Mouse (Mus musculus) heart, embryonic 11.5 days (tissue): Measurements from ENCODE around the gene Arhgef33. TPM values are rescaled to one million over a fixed set of nuclear protein-coding genes. Genes with fewer than 3 reads are reported as not detected.

Experiments
- ATAC-seq: fragments of 200-750 bp; cut with Nextera tagmentation; replicated peaks from 2 replicates; pipeline ENCODE4 v1.8.0; 2017; ENCODE audit warnings: moderate library complexity; ENCODE audit not compliant: insufficient number of reproducible peaks, low FRiP score, low TSS enrichment
- H3K27ac ChIP-seq: fragments of 300-500 bp; sonication (generic); 2 replicates; pipeline ENCODE4 v1.5.1; 2014; ENCODE audit warnings: mild to moderate bottlenecking, low read depth, low read length
- H3K27me3 ChIP-seq: fragments of 300-500 bp; sonication (generic); 2 replicates; pipeline ENCODE4 v1.6.1; 2014; ENCODE audit warnings: mild to moderate bottlenecking, low read length, mixed read lengths; ENCODE audit not compliant: control insufficient read depth, insufficient read depth
- H3K36me3 ChIP-seq: fragments of 300-500 bp; sonication (generic); 2 replicates; pipeline ENCODE4 v1.6.1; 2014; ENCODE audit warnings: mild to moderate bottlenecking, low read length, moderate library complexity, mixed read lengths; ENCODE audit not compliant: control insufficient read depth, insufficient read depth
- H3K4me1 ChIP-seq: fragments of 300-500 bp; sonication (generic); 2 replicates; pipeline ENCODE4 v1.6.1; 2014; ENCODE audit warnings: low read length; ENCODE audit not compliant: control insufficient read depth, insufficient read depth
- H3K4me2 ChIP-seq: fragments of 300-500 bp; sonication (generic); 2 replicates; pipeline ENCODE4 v1.6.1; 2014; ENCODE audit warnings: mild to moderate bottlenecking, moderate library complexity
- H3K4me3 ChIP-seq: fragments of 300-500 bp; sonication (generic); 2 replicates; pipeline ENCODE4 v1.5.1; 2014; ENCODE audit warnings: low read depth, low read length
- H3K9ac ChIP-seq: fragments of 300-500 bp; sonication (generic); 2 replicates; pipeline ENCODE4 v1.6.1; 2014; ENCODE audit warnings: mild to moderate bottlenecking, low read depth, low read length, moderate library complexity
- H3K9me3 ChIP-seq: fragments of 300-500 bp; sonication (generic); replicated peaks from 2 replicates; pipeline ENCODE4 v1.6.1; 2016; ENCODE audit warnings: low read length; ENCODE audit not compliant: control insufficient read depth
- WGBS: fragments of 180-500 bp; shearing (Covaris S2); extraction: QIAGEN DNeasy Blood & Tissue Kit; methylation state at CpG from one replicate; pipeline ENCODE4 v1.1.7; 2014; ENCODE audit not compliant: insufficient replicate concordance; 5-methylcytosine and 5-hydroxymethylcytosine counted together
- polyA plus RNA-seq: library from polyadenylated mRNA; unstranded; fragments of >200 nt; fragmentation: Nextera tagmentation; extraction: Ambion mirVana; gene quantifications from 2 replicates; pipeline ENCODE4 v1.2.1, GENCODE M21; 2014

The Arhgef33 gene
- polyA plus RNA-seq, 1 experiment from 2014 or later = 0.92 TPM

- H3K9ac ChIP-seq = no peak overlapping the region
- H3K27me3 ChIP-seq = no peaks in the 10 kb centered on the region
- no peaks in the 10 kb centered on the region for H3K9me3 ChIP-seq
- no peak overlapping the region for H3K4me2 ChIP-seq
- H3K36me3 ChIP-seq = no peaks in the 10 kb centered on the region
- H3K4me3 ChIP-seq = no peak overlapping the region
- peaks cover 6% of the 10 kb centered on the region; the same call in 1 of the 2 replicates for H3K4me1 ChIP-seq
- ATAC-seq = no peak
- 75% methylated on average over 4 of the region's 4 CpGs for WGBS
- no peak overlapping the region for H3K27ac ChIP-seq
These were observed 15.8 kb downstream of the Arhgef33 start for GRCm38 (mm10) chr17:80323015-80323414.

GRCm38 (mm10) chr17:80323658-80324057 is 16.5 kb downstream of the Arhgef33 start:
- Histone ChIP-seq H3K9ac (no peak overlapping the region), H3K4me1 (peaks cover 6% of the 10 kb centered on the region; the same call in 1 of the 2 replicates), H3K4me2 (no peak overlapping the region), H3K27me3 (no peaks in the 10 kb centered on the region), H3K36me3 (no peaks in the 10 kb centered on the region), H3K27ac (no peak overlapping the region), H3K4me3 (no peak overlapping the region), H3K9me3 (no peaks in the 10 kb centered on the region)
- 61% methylated on average over 8 of the region's 8 CpGs for WGBS
- ATAC-seq = no peak

DNA sequence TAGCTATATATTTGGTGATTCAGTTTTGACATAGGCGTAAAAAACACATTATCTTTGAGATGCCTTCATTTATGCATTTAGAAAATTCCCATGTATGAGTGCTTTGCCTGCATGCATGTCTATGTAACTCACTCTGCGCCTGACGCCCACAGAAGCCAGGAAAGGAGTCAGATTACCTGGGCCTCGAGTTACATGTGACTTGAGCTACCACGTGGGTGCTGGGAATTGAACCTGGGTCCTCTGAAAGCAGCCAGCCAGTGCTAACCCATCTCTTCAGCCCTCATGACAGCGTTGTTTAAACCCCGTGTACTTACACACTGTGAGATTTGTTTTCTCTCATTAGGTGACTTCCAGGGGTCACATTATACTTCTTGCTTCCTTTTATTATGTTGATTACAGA is 17.3 kb downstream of the Arhgef33 start:
- H3K4me2 ChIP-seq = no peak overlapping the region
- H3K36me3 ChIP-seq = no peaks in the 10 kb centered on the region
- no peak overlapping the region for H3K4me3 ChIP-seq
- no peaks in the 10 kb centered on the region for H3K27me3 ChIP-seq
- H3K9me3 ChIP-seq = no peaks in the 10 kb centered on the region
- H3K27ac ChIP-seq = no peak overlapping the region
- H3K9ac ChIP-seq = no peak overlapping the region
- no peak for ATAC-seq
- H3K4me1 ChIP-seq = peaks cover 6% of the 10 kb centered on the region; the same call in 1 of the 2 replicates
- WGBS = 76% methylated on average over 7 of the region's 7 CpGs

- Histone ChIP-seq H3K9ac (no peak overlapping the region), H3K4me3 (no peak overlapping the region), H3K27ac (no peak overlapping the region), H3K4me1 (peaks cover 6% of the 10 kb centered on the region; the same call in 1 of the 2 replicates), H3K36me3 (no peaks in the 10 kb centered on the region), H3K4me2 (no peak overlapping the region), H3K9me3 (no peaks in the 10 kb centered on the region), H3K27me3 (no peaks in the 10 kb centered on the region)
- WGBS = 80% methylated on average over 5 of the region's 5 CpGs
- no peak for ATAC-seq
These were observed 18.2 kb downstream of the Arhgef33 start for GRCm38 (mm10) chr17:80325456-80325855.

DNA sequence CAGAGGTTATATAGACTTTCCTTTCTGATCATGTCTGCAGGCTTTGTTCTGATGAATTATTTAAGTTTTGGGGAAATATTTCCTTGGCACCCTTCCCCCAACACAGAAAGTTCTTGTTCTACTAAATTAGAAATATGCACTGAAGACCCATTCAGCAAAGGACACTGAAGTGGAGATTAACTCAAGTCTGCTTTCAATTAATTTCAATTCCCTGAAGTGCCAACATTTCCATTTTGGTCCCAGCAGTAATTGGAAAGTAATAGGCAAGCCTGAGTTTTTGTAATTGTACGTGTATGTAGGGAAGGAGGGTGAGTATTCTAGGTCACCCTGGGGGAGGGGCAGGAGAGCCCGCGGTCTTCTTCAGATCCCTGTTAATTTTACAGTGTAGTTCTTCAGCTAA is 19.2 kb downstream of the Arhgef33 start:
- Histone ChIP-seq H3K27me3 (no peaks in the 10 kb centered on the region), H3K27ac (no peak overlapping the region), H3K4me3 (no peak overlapping the region), H3K9ac (no peak overlapping the region), H3K36me3 (no peaks in the 10 kb centered on the region), H3K9me3 (no peaks in the 10 kb centered on the region), H3K4me1 (peaks cover 6% of the 10 kb centered on the region; the same call in 1 of the 2 replicates), H3K4me2 (no peak overlapping the region)
- 77% methylated on average over 3 of the region's 3 CpGs for WGBS
- ATAC-seq = no peak

GRCm38 (mm10) chr17:80332386-80332785 is 25.2 kb downstream of the Arhgef33 start:
- Histone ChIP-seq H3K4me2 (no peak overlapping the region), H3K27ac (no peak overlapping the region), H3K9me3 (no peaks in the 10 kb centered on the region), H3K4me3 (no peak overlapping the region), H3K4me1 (no peaks in the 10 kb centered on the region), H3K27me3 (no peaks in the 10 kb centered on the region), H3K9ac (no peak overlapping the region), H3K36me3 (no peaks in the 10 kb centered on the region)
- no peak for ATAC-seq
- WGBS = 68% methylated on average over 2 of the region's 2 CpGs

GRCm38 (mm10) chr17:80345277-80345676 is 38.1 kb downstream of the Arhgef33 start:
- no peak overlapping the region for H3K4me2 ChIP-seq
- no peak overlapping the region for H3K4me3 ChIP-seq
- no peaks in the 10 kb centered on the region for H3K36me3 ChIP-seq
- ATAC-seq = no peak
- no peak overlapping the region for H3K27ac ChIP-seq
- 80% methylated on average over 4 of the region's 4 CpGs for WGBS
- H3K9me3 ChIP-seq = no peaks in the 10 kb centered on the region
- no peak overlapping the region for H3K9ac ChIP-seq
- H3K27me3 ChIP-seq = no peaks in the 10 kb centered on the region
- no peaks in the 10 kb centered on the region for H3K4me1 ChIP-seq

DNA sequence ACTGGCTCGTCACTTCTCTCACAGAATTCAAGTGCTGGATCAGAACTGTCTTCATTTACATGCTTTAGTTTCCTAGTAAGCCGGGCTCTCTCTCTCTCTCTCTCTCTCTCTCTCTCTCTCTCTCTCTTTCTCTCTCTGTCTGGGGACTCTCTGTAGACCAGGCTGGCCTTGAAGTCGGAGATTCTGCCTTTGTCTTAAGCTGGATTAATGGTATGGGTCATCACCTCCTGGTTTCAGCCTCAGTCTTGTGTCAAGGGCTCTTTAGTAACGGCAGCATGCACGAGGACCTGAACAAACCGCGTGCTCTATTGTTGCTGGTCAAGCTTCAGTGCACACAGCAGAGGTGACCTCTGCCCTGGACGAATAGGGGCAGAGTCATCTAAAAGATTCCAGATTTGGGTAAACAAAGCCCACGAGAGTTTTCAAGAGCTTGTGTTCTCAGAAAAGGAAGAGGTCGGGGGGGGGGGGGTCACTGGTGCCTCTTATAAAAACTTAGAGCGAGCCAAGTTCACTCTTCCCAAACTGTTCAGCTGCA is 39.5 kb downstream of the Arhgef33 start:
- no peak overlapping the region for H3K4me2 ChIP-seq
- H3K27ac ChIP-seq = no peak overlapping the region
- ATAC-seq = no peak
- 69% methylated on average over 11 of the region's 11 CpGs for WGBS
- no peak overlapping the region for H3K4me3 ChIP-seq
- no peaks in the 10 kb centered on the region for H3K9me3 ChIP-seq
- no peaks in the 10 kb centered on the region for H3K36me3 ChIP-seq
- no peak overlapping the region for H3K9ac ChIP-seq
- no peaks in the 10 kb centered on the region for H3K4me1 ChIP-seq
- H3K27me3 ChIP-seq = no peaks in the 10 kb centered on the region

GRCm38 (mm10) chr17:80347234-80347633 is 40.0 kb downstream of the Arhgef33 start:
- Histone ChIP-seq H3K9ac (no peak overlapping the region), H3K9me3 (no peaks in the 10 kb centered on the region), H3K27ac (no peak overlapping the region), H3K4me3 (no peak overlapping the region), H3K4me1 (no peaks in the 10 kb centered on the region), H3K27me3 (no peaks in the 10 kb centered on the region), H3K36me3 (no peaks in the 10 kb centered on the region), H3K4me2 (no peak overlapping the region)
- ATAC-seq = no peak
- WGBS = 53% methylated on average over 6 of the region's 6 CpGs
